Mouse (Mus musculus): ENCODE data around the gene Pax2. TPM values are rescaled to one million over a fixed set of nuclear protein-coding genes. Genes with fewer than 3 reads are reported as not detected.

The Pax2 gene
- polyA plus RNA-seq, 1 experiment: not detected

- no peak overlapping the region for H3ac ChIP-seq (ENCODE audit: control insufficient read depth, insufficient read length, low read depth)
- peaks cover 78% of the 10 kb centered on the region for H3K27me3 ChIP-seq (ENCODE audit: control insufficient read depth, insufficient read depth, insufficient read length)
- TF ChIP-seq CTCF (IDR thresholded peaks at IDR 0.05; ENCODE audit: control insufficient read depth, insufficient read depth, insufficient read length): no peak
- no peak for TF ChIP-seq MAX (IDR thresholded peaks at IDR 0.05)
- TF ChIP-seq MYOG (IDR thresholded peaks at IDR 0.05; ENCODE audit: control insufficient read depth, extremely low read depth, insufficient read length): no peak
- no peak overlapping the region for H3K4me3 ChIP-seq (ENCODE audit: insufficient read depth, poor library complexity, severe bottlenecking)
- H3K79me2 ChIP-seq (ENCODE audit: control insufficient read depth, insufficient read depth): no peaks in the 10 kb centered on the region
- no peaks in the 10 kb centered on the region for H3K79me3 ChIP-seq (ENCODE audit: low read depth)
- H3K36me3 ChIP-seq (ENCODE audit: control insufficient read depth, insufficient read depth): no peaks in the 10 kb centered on the region
These were observed 43.3 kb downstream of the Pax2 start for GRCm38 (mm10) chr19:44799156-44799555.

DNA sequence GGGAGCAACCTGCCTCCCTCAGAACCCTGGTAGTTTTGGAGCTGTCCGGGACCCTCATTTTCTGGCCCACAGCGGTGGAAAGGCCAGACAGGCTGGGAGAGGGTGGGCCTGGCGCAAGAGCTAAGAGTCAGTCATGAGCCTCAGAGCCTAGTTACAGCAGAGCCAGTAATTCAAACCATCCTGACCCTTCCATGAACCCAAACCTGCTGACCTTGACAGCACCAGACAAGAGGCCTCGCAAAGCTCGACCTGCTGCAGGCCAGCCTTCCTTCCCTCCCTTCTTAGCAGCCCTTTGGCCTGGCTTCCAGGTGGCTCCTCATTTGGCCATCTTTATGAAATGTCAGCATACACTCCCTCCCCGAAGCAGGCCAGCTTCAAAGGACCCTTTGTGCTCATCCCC, 44.5 kb downstream of the Pax2 start:
- peaks cover 84% of the 10 kb centered on the region for H3K27me3 ChIP-seq (ENCODE audit: control insufficient read depth, insufficient read depth, insufficient read length)
- no peaks in the 10 kb centered on the region for H3K36me3 ChIP-seq (ENCODE audit: control insufficient read depth, insufficient read depth)
- no peak for TF ChIP-seq MYOG (IDR thresholded peaks at IDR 0.05; ENCODE audit: control insufficient read depth, extremely low read depth, insufficient read length)
- no peak for TF ChIP-seq USF1 (IDR thresholded peaks at IDR 0.05; ENCODE audit: low read depth)
- TF ChIP-seq FOSL1 (IDR thresholded peaks at IDR 0.05; ENCODE audit: insufficient read depth, low read length, poor library complexity, severe bottlenecking): no peak

DNA sequence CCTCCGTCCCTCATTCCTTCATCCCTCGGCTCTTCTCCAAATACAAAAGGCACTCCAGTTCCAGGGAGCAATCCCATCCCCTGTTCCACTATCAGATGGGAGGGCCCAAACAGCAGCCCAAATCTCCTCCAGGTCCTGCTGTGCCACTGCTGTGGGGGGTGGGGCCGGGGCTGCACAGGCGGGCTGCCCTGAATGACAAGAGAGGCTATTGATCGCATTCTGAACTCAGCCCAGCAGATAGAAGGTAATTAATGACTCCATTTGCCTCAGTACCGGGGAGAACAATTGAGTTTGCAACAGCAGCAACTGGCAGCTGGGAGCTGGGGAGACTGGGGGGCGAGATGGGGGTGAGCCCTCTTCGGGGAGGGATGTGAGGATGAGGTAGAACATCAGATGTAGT, 52.9 kb downstream of the Pax2 start:
- no peak overlapping the region for H3ac ChIP-seq (ENCODE audit: control insufficient read depth, insufficient read length, low read depth)
- peaks cover 75% of the 10 kb centered on the region for H3K27me3 ChIP-seq (ENCODE audit: control insufficient read depth, insufficient read depth, insufficient read length)
- no peak overlapping the region for H3K4me3 ChIP-seq (ENCODE audit: insufficient read depth, poor library complexity, severe bottlenecking)

More for the DNA sequence above, 44.5 kb downstream of the Pax2 start:
- no peak overlapping the region for H3K4me3 ChIP-seq (ENCODE audit: insufficient read depth, poor library complexity, severe bottlenecking)
- H3ac ChIP-seq (ENCODE audit: control insufficient read depth, insufficient read length, low read depth): no peak overlapping the region
- H3K79me3 ChIP-seq (ENCODE audit: low read depth): no peaks in the 10 kb centered on the region
- H3K79me2 ChIP-seq (ENCODE audit: control insufficient read depth, insufficient read depth): no peaks in the 10 kb centered on the region

GRCm38 (mm10) chr19:44812666-44813429, 57.0 kb downstream of the Pax2 start:
- Histone ChIP-seq H3K36me3 (ENCODE audit: control insufficient read depth, insufficient read depth) (no peaks in the 10 kb centered on the region), H3ac (ENCODE audit: control insufficient read depth, insufficient read length, low read depth) (no peak overlapping the region), H3K4me3 (ENCODE audit: insufficient read depth, poor library complexity, severe bottlenecking) (no peak overlapping the region), H3K79me2 (ENCODE audit: control insufficient read depth, insufficient read depth) (no peaks in the 10 kb centered on the region), H3K79me3 (ENCODE audit: low read depth) (no peaks in the 10 kb centered on the region), H3K27me3 (ENCODE audit: control insufficient read depth, insufficient read depth, insufficient read length) (peaks cover 92% of the 10 kb centered on the region)
- TF ChIP-seq MYOD1 (IDR thresholded peaks at IDR 0.05; ENCODE audit: control insufficient read depth, insufficient read length, low read depth) (no peak), USF1 (IDR thresholded peaks at IDR 0.05; ENCODE audit: low read depth) (no peak), MAX (IDR thresholded peaks at IDR 0.05) (no peak), FOSL1 (IDR thresholded peaks at IDR 0.05; ENCODE audit: insufficient read depth, low read length, poor library complexity, severe bottlenecking) (no peak), MYOG (IDR thresholded peaks at IDR 0.05; ENCODE audit: control insufficient read depth, extremely low read depth, insufficient read length) (no peak), CTCF (IDR thresholded peaks at IDR 0.05; ENCODE audit: control insufficient read depth, insufficient read depth, insufficient read length) (no peak), CEBPB (IDR thresholded peaks at IDR 0.05; ENCODE audit: low read depth) (no peak)

More for the DNA sequence above, 52.9 kb downstream of the Pax2 start:
- Histone ChIP-seq H3K36me3 (ENCODE audit: control insufficient read depth, insufficient read depth) (no peaks in the 10 kb centered on the region), H3K79me2 (ENCODE audit: control insufficient read depth, insufficient read depth) (no peaks in the 10 kb centered on the region), H3K79me3 (ENCODE audit: low read depth) (no peaks in the 10 kb centered on the region)
- no peak for TF ChIP-seq MAX (IDR thresholded peaks at IDR 0.05)
- no peak for TF ChIP-seq MYOG (IDR thresholded peaks at IDR 0.05; ENCODE audit: control insufficient read depth, extremely low read depth, insufficient read length)
- TF ChIP-seq USF1 (IDR thresholded peaks at IDR 0.05; ENCODE audit: low read depth): no peak
- TF ChIP-seq CTCF (IDR thresholded peaks at IDR 0.05; ENCODE audit: control insufficient read depth, insufficient read depth, insufficient read length): no peak
- no peak for TF ChIP-seq FOSL1 (IDR thresholded peaks at IDR 0.05; ENCODE audit: insufficient read depth, low read length, poor library complexity, severe bottlenecking)
- TF ChIP-seq CEBPB (IDR thresholded peaks at IDR 0.05; ENCODE audit: low read depth): no peak
- no peak for TF ChIP-seq MYOD1 (IDR thresholded peaks at IDR 0.05; ENCODE audit: control insufficient read depth, insufficient read length, low read depth)

DNA sequence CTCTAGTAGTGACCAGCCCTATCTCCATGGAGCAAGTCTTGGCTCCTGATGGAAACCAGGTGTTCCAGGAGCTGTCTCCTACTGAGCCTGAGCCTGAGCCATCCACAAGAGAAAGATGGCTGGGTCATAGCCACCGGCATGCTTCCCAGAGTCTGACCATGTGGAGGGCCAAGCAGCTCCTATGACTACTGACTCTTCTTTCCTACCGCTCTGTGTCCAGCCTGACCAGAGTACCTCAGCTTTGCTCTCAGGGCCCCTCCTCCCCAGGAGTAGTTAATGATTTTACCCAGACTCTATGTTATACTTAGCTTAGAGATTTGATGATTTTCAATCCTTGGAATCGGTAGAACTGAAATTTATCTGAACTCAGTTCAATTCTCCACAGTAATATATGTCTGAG, 59.3 kb downstream of the Pax2 start:
- H3K79me3 ChIP-seq (ENCODE audit: low read depth): no peaks in the 10 kb centered on the region
- no peaks in the 10 kb centered on the region for H3K79me2 ChIP-seq (ENCODE audit: control insufficient read depth, insufficient read depth)
- no peaks in the 10 kb centered on the region for H3K36me3 ChIP-seq (ENCODE audit: control insufficient read depth, insufficient read depth)
- H3K4me3 ChIP-seq (ENCODE audit: insufficient read depth, poor library complexity, severe bottlenecking): no peak overlapping the region
- no peak for TF ChIP-seq CTCF (IDR thresholded peaks at IDR 0.05; ENCODE audit: control insufficient read depth, insufficient read depth, insufficient read length)
- TF ChIP-seq MYOG (IDR thresholded peaks at IDR 0.05; ENCODE audit: control insufficient read depth, extremely low read depth, insufficient read length): no peak
- TF ChIP-seq USF1 (IDR thresholded peaks at IDR 0.05; ENCODE audit: low read depth): no peak
- no peak for TF ChIP-seq CEBPB (IDR thresholded peaks at IDR 0.05; ENCODE audit: low read depth)
- TF ChIP-seq MAX (IDR thresholded peaks at IDR 0.05): no peak
- no peak for TF ChIP-seq MYOD1 (IDR thresholded peaks at IDR 0.05; ENCODE audit: control insufficient read depth, insufficient read length, low read depth)
- no peak for TF ChIP-seq FOSL1 (IDR thresholded peaks at IDR 0.05; ENCODE audit: insufficient read depth, low read length, poor library complexity, severe bottlenecking)
- no peak overlapping the region for H3ac ChIP-seq (ENCODE audit: control insufficient read depth, insufficient read length, low read depth)
- peaks cover 91% of the 10 kb centered on the region for H3K27me3 ChIP-seq (ENCODE audit: control insufficient read depth, insufficient read depth, insufficient read length)

Measured in C2C12 (cell line).